Mouse (Mus musculus): ENCODE measurements around the gene Kcnn1.
"Not testable (repeated sequence)": the region's sequence is repeated elsewhere in the genome, so short reads cannot be mapped to it uniquely, and the experiment has no call there.

Gene Kcnn1

GRCm38 (mm10) chr8:70862824-70863641 is at the start of gene Kcnn1:
Kcnn1 (minus strand) TSS chr8:70863258.
- no peak for DNase-seq

- no peak for DNase-seq
Observed at GRCm38 (mm10) chr8:70911596-70911995, 48.5 kb upstream of the Kcnn1 start.

- no peak for DNase-seq
Observed at GRCm38 (mm10) chr8:70907518-70907917, 44.5 kb upstream of the Kcnn1 start.

DNA sequence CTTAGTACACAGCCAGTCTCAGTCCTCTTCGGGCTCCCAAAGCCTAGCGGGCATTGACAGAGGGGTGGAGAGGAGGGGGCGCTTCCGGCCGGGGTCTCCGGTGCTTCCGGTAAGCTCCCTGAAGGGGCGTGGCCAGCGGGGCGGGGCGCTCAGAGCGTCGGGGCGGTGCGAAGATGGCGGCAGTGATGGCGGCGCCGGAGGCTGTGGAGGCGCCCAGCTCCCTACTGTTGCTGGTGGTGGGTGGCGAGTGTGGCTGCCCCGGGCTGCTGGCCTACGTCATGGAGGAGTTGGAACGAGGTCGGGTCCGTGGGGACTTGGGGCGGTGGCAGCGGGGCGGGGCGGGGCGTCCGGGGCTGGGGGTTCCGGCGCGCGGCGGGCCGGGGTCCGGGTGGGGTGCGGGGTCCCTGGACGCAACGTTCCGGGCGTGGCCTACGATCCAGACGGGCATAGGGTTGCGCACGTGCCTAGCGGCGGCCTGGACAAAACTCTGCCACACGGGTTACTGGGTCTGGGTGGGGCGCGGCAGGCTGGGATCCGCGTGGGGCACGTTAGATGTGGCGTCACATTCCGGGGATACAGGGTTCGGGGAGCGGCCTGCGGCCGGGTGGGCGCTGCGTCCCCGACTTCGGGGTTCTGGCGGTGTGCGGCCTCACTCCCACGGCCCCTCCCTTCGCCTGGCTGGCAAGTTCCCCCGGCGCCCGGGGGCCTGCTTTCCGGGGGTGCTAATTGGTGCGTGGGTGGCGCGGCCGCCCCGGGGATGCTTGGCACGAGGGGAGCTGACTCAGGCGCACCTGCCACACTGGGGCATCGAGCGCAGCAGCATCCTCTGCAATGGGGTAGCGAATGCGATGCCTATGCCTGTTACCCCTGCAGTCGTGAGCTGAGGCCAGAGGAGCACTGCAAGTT is 43.0 kb upstream of the Kcnn1 start, which contains the start of gene Map1s:
Gene Map1s, plus strand, starts transcription at position 102 of the 906 bp plus-strand sequence.
- DNase-seq = peak; percentile 61 to 74

- DNase-seq = no peak
Observed at GRCm38 (mm10) chr8:70905463-70905830, 42.4 kb upstream of the Kcnn1 start.

DNA sequence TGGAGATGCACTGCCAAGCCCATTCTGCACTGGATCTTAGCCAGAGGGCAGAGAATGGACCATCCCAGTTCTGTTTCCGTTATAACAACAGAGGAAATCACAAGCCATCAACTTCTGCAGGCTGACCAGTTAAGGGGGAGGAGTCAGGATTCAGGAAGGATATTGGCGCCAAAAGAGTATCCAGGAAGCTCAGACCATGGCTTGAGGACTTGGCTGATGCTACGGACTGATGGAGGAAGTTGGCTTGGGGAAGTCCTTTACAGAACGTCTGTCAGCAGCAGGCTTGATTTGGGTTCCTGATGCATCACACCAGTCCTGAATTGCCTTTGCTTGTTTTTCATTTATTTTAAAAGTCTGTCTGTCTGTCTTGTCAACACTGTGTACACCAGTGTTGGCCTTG is 41.5 kb upstream of the Kcnn1 start:
- peak; percentile 65 to 81 for DNase-seq

GRCm38 (mm10) chr8:70903582-70903981 is 40.5 kb upstream of the Kcnn1 start:
- no peak for DNase-seq

GRCm38 (mm10) chr8:70903112-70903511 is 40.1 kb upstream of the Kcnn1 start:
- DNase-seq = no peak

- DNase-seq = no peak
Observed at GRCm38 (mm10) chr8:70902211-70902610, 39.2 kb upstream of the Kcnn1 start.

DNA sequence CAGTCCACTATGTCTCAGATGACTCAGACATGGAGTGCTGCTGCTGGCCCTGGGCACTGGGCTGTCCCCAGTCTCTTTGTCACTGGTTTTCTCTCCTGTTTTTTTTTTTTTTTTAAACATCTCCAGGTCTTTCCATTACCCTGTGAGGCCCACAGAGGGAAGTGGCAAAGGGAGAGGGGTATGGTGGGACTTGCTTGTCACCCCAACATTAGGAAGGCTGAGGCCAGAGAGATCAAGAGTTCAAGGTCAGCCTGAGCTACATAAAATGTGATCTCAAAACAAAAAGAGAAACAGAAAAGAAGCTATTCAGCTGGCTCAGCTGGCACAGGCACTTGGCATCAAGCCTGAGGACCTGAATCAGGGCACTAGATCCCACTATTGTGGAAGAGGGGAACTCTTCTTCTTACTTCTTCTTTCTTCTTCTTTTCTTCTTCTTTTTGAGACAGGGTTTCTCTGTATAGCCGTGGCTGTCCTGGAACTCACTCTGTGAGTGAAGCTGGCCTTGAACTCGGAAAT is 37.9 kb upstream of the Kcnn1 start:
- DNase-seq = no peak

- no peak for DNase-seq
Observed at GRCm38 (mm10) chr8:70899226-70899625, 36.2 kb upstream of the Kcnn1 start.

DNA sequence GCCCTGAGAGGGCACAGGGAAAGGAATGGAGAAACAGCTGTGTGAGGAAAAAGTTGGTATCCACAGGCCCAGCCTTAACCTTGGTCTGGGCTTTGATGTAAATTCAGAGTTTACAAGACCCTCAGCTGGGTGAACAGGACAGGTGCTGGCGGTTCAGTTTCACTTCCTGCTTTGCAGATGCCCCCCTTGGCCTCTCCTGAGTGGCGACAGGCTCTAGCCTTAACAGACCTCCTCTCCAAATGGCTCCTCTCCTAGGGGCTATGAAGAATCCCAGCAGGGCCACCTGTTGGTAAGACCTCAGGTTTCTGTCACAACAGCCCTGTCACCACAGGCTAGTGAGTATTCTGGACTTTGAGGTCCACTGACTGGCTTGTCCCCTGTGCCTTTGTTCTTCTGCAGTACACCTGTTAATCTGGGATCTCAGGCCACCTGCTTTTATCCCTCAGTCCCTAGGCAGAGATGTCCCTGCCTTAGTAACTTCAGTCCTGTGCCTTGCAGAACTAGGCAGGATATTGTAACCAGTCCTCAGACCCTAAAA is 35.7 kb upstream of the Kcnn1 start:
- DNase-seq = no peak

GRCm38 (mm10) chr8:70897681-70898413 is 34.8 kb upstream of the Kcnn1 start:
- peak; percentile 83 to 89 for DNase-seq

GRCm38 (mm10) chr8:70897021-70897680 is 34.1 kb upstream of the Kcnn1 start, which contains the start of gene Rpl18a:
Rpl18a (minus strand) TSS chr8:70897412.
- DNase-seq = peak; percentile 98

- DNase-seq = no peak
Observed at GRCm38 (mm10) chr8:70896316-70897020, 33.4 kb upstream of the Kcnn1 start.

- DNase-seq = not testable (repeated sequence)
Observed at GRCm38 (mm10) chr8:70895571-70896259, 32.7 kb upstream of the Kcnn1 start.

DNA sequence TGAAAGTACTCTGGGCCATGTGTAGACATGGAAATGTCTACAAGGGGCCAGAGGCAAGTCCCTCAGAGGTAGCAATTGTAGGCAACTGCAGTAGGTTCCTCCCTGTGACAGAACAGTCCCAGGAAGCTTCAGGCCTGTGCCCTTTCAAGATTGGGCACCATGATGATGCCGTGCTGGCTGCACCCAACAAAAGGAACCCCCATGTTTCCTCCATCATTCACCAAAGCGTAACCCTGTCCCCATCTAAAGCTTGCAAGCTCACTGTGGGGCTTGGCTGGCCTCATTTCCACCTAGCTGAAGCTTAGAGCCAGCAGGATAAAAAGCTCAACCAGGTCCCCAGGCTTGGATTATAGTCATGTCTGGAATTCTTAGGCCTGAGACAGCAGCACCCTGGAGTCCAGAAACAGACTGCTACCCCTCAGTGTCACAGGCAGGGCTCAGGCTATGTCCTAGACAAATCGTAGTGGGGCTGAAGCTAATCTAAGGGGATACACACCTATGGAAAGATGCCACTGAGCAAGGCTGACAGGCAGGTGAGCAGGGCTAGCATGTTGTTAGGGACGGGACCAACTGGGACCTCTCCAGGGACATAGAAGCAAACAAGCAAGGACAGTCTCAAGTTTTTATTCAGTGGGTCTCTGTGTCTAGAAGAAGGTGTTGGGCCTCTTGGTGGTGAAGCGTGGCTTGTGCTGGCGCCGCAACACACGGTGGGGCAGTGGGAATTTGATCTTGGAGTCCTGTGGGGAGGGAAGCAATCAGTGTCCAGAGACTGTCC is 31.9 kb upstream of the Kcnn1 start:
- DNase-seq = no peak

GRCm38 (mm10) chr8:70894385-70894720 is 31.3 kb upstream of the Kcnn1 start:
- no peak for DNase-seq

DNA sequence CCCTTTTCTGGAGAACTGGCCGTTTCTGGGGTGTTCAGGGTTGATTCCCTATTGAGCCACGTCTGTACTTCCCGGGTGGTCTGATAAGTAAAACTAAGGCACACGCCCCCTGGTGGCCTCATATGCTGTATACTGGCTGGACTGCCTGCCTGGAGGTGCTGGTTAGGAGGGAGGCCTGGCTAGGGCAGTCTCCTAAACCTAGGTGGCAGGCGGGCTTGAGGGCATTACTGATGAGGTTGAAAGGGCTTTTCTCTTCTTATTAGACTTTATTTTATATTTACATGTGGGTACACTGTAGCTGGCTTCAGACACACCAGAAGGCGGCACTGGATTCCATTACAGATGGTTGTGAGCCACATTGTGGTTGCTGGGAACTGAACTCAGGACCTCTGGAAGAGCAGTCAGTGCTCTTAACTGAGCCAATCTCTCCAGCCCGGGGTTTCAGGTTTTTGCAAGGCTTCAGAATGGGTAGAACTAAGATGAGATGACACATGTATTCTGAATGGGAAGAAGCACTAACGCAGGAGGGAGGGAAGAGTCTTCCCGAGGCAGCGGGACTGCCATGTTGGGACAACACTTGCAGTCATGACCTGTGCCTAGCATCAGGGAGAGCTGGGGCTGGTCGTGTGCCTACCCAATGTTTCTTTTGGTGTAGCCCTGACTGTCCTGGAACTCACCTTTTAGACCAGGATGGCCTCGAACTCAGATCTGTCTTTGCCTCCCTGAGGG is 30.8 kb upstream of the Kcnn1 start:
- DNase-seq = peak; percentile 57 to 68

Measured in lung, adult 18-20 months (tissue).